In genomic region chr13:104108651-104109287, GRCm38 (mm10) we compare ENCODE assay signal across 8 mouse cellular contexts. TPM values are rescaled to one million over a fixed set of nuclear protein-coding genes. Genes with fewer than 3 reads are reported as not detected.
DNase-seq lines count a peak whose midpoint lies in the region; ATAC-seq and TF ChIP-seq lines count a peak whose summit lies in the region.

No protein-coding gene starts in this region.

- 0 out of 2 replicates have a peak, but pooled peaks cover 5% of the 10 kb centered on the region for H3K36me3 ChIP-seq in heart, embryonic 15.5 days
- H3K36me3 ChIP-seq in liver, embryonic 14.5 days (replicated peaks; ENCODE audit: control insufficient read depth, insufficient read depth, low read depth): no peaks in the 10 kb centered on the region
- peaks cover 20% of the 10 kb centered on the region for H3K36me3 ChIP-seq in neural tube, embryonic 13.5 days

- H3K27me3 ChIP-seq in heart, embryonic 15.5 days: no peaks in the 10 kb centered on the region
- H3K27me3 ChIP-seq in liver, embryonic 14.5 days (ENCODE audit: control insufficient read depth, insufficient read depth, low read length): peaks cover 14% of the 10 kb centered on the region
- no peaks in the 10 kb centered on the region for H3K27me3 ChIP-seq in neural tube, embryonic 13.5 days

- H3K9ac ChIP-seq in heart, embryonic 15.5 days: peak overlapping the region; percentile 73
- peak overlapping the region; percentile 69 for H3K9ac ChIP-seq in liver, embryonic 14.5 days (replicated peaks)
- H3K9ac ChIP-seq in neural tube, embryonic 13.5 days: peak overlapping the region; percentile 79

- H3K9me3 ChIP-seq in heart, embryonic 15.5 days (replicated peaks): peaks cover 5% of the 10 kb centered on the region; the same call in 1 of the 2 replicates
- no peaks in the 10 kb centered on the region for H3K9me3 ChIP-seq in liver, embryonic 14.5 days (ENCODE audit: control insufficient read depth, low read length)
- H3K9me3 ChIP-seq in neural tube, embryonic 13.5 days: peaks cover 6% of the 10 kb centered on the region; the same call in 1 of the 2 replicates

- peak overlapping the region; percentile 96 for H3K4me2 ChIP-seq in heart, embryonic 15.5 days
- H3K4me2 ChIP-seq in liver, embryonic 14.5 days (ENCODE audit: low read depth): peak overlapping the region; percentile 88
- H3K4me2 ChIP-seq in neural tube, embryonic 13.5 days: peak overlapping the region; percentile 92

- peaks cover 15% of the 10 kb centered on the region for H3K4me1 ChIP-seq in heart, embryonic 15.5 days (replicated peaks)
- peaks cover 4 to 7% of the 10 kb centered on the region in 2 experiments; a peak in 3 of 4 replicates for H3K4me1 ChIP-seq in liver, embryonic 14.5 days (replicated peaks; ENCODE audit: control insufficient read depth in 2 of 2, insufficient read depth in 2 of 2, low read length in 1 of 2)
- H3K4me1 ChIP-seq in neural tube, embryonic 13.5 days (replicated peaks): peaks cover 26% of the 10 kb centered on the region

- no peak for TF ChIP-seq EP300 in liver, embryonic 14.5 days (IDR thresholded peaks at IDR 0.05; ENCODE audit: low read depth)

- peak overlapping the region; percentile 71 for H3K4me3 ChIP-seq in heart, embryonic 15.5 days
- H3K4me3 ChIP-seq in liver, embryonic 14.5 days (ENCODE audit: insufficient read depth in 1 of 2, low read depth in 2 of 2, low read length in 2 of 2): peak overlapping the region; percentile 55 to 66
- H3K4me3 ChIP-seq in neural tube, embryonic 13.5 days: peak overlapping the region; percentile 84

- TF ChIP-seq CTCF in liver, embryonic 14.5 days (IDR thresholded peaks at IDR 0.05; ENCODE audit: low read depth): no peak

- H3K27ac ChIP-seq in heart, embryonic 15.5 days: peak overlapping the region; percentile 79
- H3K27ac ChIP-seq in liver, embryonic 14.5 days: no peak overlapping the region
- H3K27ac ChIP-seq in neural tube, embryonic 13.5 days (replicated peaks): peak overlapping the region; percentile 46

- DNase-seq in adrenal gland, adult 2 months: peak; percentile 30
- DNase-seq in adrenal gland, adult 8-10 months: no peak
- peak; percentile 30 for DNase-seq in 3134 (ENCODE audit: extremely low read depth, insufficient read length, low spot score)
- peak; percentile 25 for DNase-seq in embryo, embryonic 10 days (ENCODE audit: low spot score)
- no peak for DNase-seq in liver, embryonic 14.5 days (ENCODE audit: low read depth in 3 of 3, low spot score in 3 of 3)
- DNase-seq in left cerebral cortex, adult 11 months (ENCODE audit: low spot score): no peak

- WGBS in heart, embryonic 15.5 days: 1% methylated on average over 24 of the region's 24 CpGs
- under 1% methylated on average over 24 of the region's 24 CpGs for WGBS in liver, embryonic 14.5 days (ENCODE audit: insufficient replicate concordance)
- WGBS in neural tube, embryonic 13.5 days: under 1% methylated on average over 24 of the region's 24 CpGs

- peak; percentile 3; the same call in 1 of the 2 replicates for ATAC-seq in heart, embryonic 15.5 days (replicated peaks; ENCODE audit: insufficient number of reproducible peaks, insufficient read depth, low FRiP score, low read depth)
- ATAC-seq in liver, embryonic 14.5 days (ENCODE audit: insufficient read depth): peak; percentile 40; the same call in 1 of the 2 replicates
- ATAC-seq in neural tube, embryonic 13.5 days (ENCODE audit: low read depth): peak; percentile 29

RNA-seq across cellular contexts. Expression of gene Nln, which starts 0.6 kb away (rescaled TPM):
- total RNA-seq in adrenal gland, adult 2 months (2021): 10 to 100 TPM; 19.5 to 20.2 TPM
- 9.4 and 9.7 TPM in 2 replicates for polyA plus RNA-seq in adrenal gland, adult 2 months (2012; rRNA removed)
- total RNA-seq in adrenal gland, adult 8-10 months (2022): 10 to 100 TPM; 14.4 to 19.6 (median 16.5) TPM
- 18.6 and 19.4 TPM in 2 replicates for polyA plus RNA-seq in heart, embryonic 15.5 days (2015; fragmentation: Nextera tagmentation; extraction: Ambion mirVana)
- 5.2 and 5.3 TPM in 2 replicates for polyA plus RNA-seq in liver, embryonic 14.5 days (2012; rRNA removed)
- polyA plus RNA-seq in liver, embryonic 14.5 days (2014; fragmentation: Nextera tagmentation; extraction: Ambion mirVana): 10.8 and 13.7 TPM in 2 replicates
- 32.4 and 36.5 TPM in 2 replicates for polyA plus RNA-seq in neural tube, embryonic 13.5 days (2015; fragmentation: Nextera tagmentation; extraction: Ambion mirVana)

RNA-seq across cellular contexts. Expression of gene Sgtb, which starts 0.8 kb away (rescaled TPM):
- total RNA-seq in adrenal gland, adult 2 months (2021): 1 to 10 TPM; 8.7 to 9.2 TPM
- 0.83 and 1.0 TPM in 2 replicates for polyA plus RNA-seq in adrenal gland, adult 2 months (2012; rRNA removed)
- total RNA-seq in adrenal gland, adult 8-10 months (2022): 1 to 10 TPM; 3.9 to 9.4 (median 6.1) TPM
- 2.2 and 2.5 TPM in 2 replicates for polyA plus RNA-seq in heart, embryonic 15.5 days (2015; fragmentation: Nextera tagmentation; extraction: Ambion mirVana)
- polyA plus RNA-seq in liver, embryonic 14.5 days (2012; rRNA removed): 0.21 and 0.26 TPM in 2 replicates
- 0.58 TPM in 2 replicates for polyA plus RNA-seq in liver, embryonic 14.5 days (2014; fragmentation: Nextera tagmentation; extraction: Ambion mirVana)
- polyA plus RNA-seq in neural tube, embryonic 13.5 days (2015; fragmentation: Nextera tagmentation; extraction: Ambion mirVana): 34.3 and 40.2 TPM in 2 replicates

Comparison
In these comparisons a context has a peak if more than half of its experiments do, and no peak if none do; other contexts are left out.
1. DNase-seq: peak in adrenal gland, adult 2 months (single experiment), 3134 (single experiment) and embryo, embryonic 10 days (single experiment); none in adrenal gland, adult 8-10 months (single experiment), liver, embryonic 14.5 days (0 of 3) and left cerebral cortex, adult 11 months (single experiment).
2. RNA of gene Sgtb, which starts 0.8 kb away (polyA plus RNA-seq): 34.3 to 40.2 TPM in neural tube, embryonic 13.5 days; 2.2 to 2.5 TPM in heart, embryonic 15.5 days, 0.83 to 1.0 TPM in adrenal gland, adult 2 months and 0.21 to 0.58 TPM in liver, embryonic 14.5 days; every median in the first group is over 10 times any median in the second.
3. Peak in every context shown above with its lines, with median percentiles within 50 percentile points of each other: ATAC-seq, H3K4me2 ChIP-seq, H3K4me3 ChIP-seq and H3K9ac ChIP-seq.